Mouse (Mus musculus) cortical plate, adult 2 months (tissue): ENCODE data around the gene Pkd1l3.
A peak's percentile ranks its signal among the peaks of the same experiment; 100 is the strongest.

Experiments used
- CTCF ChIP-seq: fragments of 200-500 bp; IDR thresholded peaks from 2 replicates; pipeline ENCODE4 v1.5.1; 2011; ENCODE audit warnings: mild to moderate bottlenecking, control low read depth, low read length; ENCODE audit not compliant: insufficient read depth; ENCODE audit errors: extremely low read depth
- POLR2A ChIP-seq: fragments of 200-500 bp; IDR thresholded peaks from 2 replicates; pipeline ENCODE4 v1.6.1; 2011; ENCODE audit warnings: mild to moderate bottlenecking, low read length, control low read depth; ENCODE audit not compliant: insufficient read depth; ENCODE audit errors: extremely low read depth

DNA sequence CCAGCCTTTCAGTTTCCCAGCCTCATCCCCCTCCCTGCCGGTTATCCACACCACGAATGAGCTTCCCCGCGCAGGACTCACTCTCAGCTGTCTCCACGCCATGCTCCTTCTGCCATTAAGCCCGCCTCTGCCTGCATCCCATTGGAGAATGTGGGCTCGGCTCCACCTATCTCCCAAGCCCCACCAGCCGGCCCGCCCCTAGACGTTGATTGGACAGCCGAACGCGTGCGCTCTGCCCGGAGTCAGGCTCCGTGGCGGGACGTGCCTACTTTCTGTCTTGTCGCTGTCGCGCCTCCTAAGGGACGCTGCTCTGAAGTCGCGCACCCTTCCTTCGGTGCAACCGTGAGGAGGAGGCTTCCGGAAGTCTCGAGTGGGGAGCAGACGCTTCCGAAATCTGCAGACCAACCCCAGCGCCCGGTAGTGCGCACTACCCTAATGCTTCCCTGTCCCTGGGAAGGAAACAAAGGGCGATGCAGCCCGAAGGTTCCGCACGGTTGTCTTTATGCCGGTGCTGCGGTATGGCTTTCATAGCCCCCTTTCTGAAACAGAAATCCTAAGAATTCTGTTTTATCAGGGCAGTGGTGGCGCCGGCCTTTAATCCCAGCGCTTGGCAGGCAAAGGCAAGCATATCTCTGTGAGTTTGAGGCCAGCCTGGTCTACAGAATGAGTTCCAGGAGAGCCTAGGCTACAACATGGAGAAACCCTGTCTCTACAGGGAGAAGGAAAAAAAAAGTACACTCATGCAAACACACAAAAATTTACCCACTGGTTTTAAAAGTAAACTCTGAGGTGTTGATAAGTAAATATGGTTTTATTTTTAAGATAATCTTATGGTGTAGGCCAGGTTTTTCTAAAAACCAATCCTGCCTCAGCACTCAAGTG is 5.8 kb upstream of the Pkd1l3 start, which contains the start of gene Dhodh:
- TF ChIP-seq CTCF (no peak), POLR2A (peak; percentile 91)
